Mouse (Mus musculus) liver, adult 2 months (tissue): ENCODE data around the gene Tnfrsf25.

ENCODE experiments used
- CTCF ChIP-seq: fragments of 200-500 bp; IDR thresholded peaks from 2 replicates; pipeline ENCODE4 v1.5.1; 2011; ENCODE audit warnings: low read depth, low read length, control low read depth
- POLR2A ChIP-seq: fragments of 200-500 bp; IDR thresholded peaks from 2 replicates; pipeline ENCODE4 v1.6.1; 2011; ENCODE audit warnings: low read length, control low read depth; ENCODE audit not compliant: insufficient read depth; ENCODE audit errors: extremely low read depth

DNA sequence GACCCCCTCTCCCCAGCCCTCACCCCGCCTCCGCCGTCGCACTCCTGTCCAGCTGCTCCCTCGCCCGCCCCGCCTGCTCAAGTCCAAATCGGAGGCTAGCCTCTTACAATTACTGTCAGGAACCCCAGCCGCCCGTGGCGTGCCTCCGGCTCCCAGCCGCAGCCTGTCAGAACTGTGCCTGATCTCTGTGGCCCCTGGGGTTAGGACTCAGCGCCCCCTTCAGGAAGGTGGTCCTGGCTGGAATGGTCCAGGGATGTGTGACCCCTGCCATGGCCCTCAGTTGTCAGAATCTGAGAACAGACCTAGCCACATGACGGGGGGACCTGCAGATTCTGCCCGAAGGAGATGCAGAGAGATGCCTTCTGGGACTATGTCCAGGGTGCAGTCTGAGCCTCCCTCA is 1.7 kb upstream of the Tnfrsf25 start:
- TF ChIP-seq CTCF, result no peak
- no peak for TF ChIP-seq POLR2A
